Mouse (Mus musculus) liver, postnatal 0 days (tissue): ENCODE measurements around the gene Hist2h2be. TPM values are rescaled to one million over a fixed set of nuclear protein-coding genes. Genes with fewer than 3 reads are reported as not detected.
A peak's percentile ranks its signal among the peaks of the same experiment; 100 is the strongest.

Source experiments
- ATAC-seq: fragments of 200-750 bp; cut with Nextera tagmentation; 2 replicates; pipeline ENCODE4 v1.8.0; 2017; ENCODE audit warnings: mild to moderate bottlenecking, moderate library complexity
- DNase-seq: peaks from one replicate; pipeline ENCODE4 v3.0.0-alpha.2; 2016
- H3K27ac ChIP-seq: fragments of 300-500 bp; sonication (generic); 2 replicates; pipeline ENCODE4 v1.5.1; 2014; ENCODE audit warnings: antibody characterized with exemption, moderate library complexity, mild to moderate bottlenecking, low read depth
- H3K27me3 ChIP-seq: fragments of 300-500 bp; sonication (generic); 2 replicates; pipeline ENCODE4 v1.6.1; 2014; ENCODE audit warnings: low read length, control low read depth, mixed read lengths; ENCODE audit not compliant: insufficient read depth
- H3K36me3 ChIP-seq: fragments of 300-500 bp; sonication (generic); replicated peaks from 2 replicates; pipeline ENCODE4 v1.6.1; 2014; ENCODE audit warnings: mild to moderate bottlenecking, control low read depth, low read length, moderate library complexity, mixed read lengths; ENCODE audit not compliant: insufficient read depth
- H3K4me1 ChIP-seq: fragments of 300-500 bp; sonication (generic); 2 replicates; pipeline ENCODE4 v1.6.1; 2014; ENCODE audit warnings: antibody characterized with exemption, mild to moderate bottlenecking, control low read depth; ENCODE audit not compliant: insufficient read depth
- H3K4me2 ChIP-seq: fragments of 300-500 bp; sonication (generic); 2 replicates; pipeline ENCODE4 v1.6.1; 2014; ENCODE audit warnings: low read depth, mild to moderate bottlenecking, low read length, moderate library complexity, mixed read lengths
- H3K4me3 ChIP-seq: fragments of 300-500 bp; sonication (generic); 2 replicates; pipeline ENCODE4 v1.5.1; 2014; ENCODE audit warnings: low read depth, low read length
- H3K9ac ChIP-seq: fragments of 300-500 bp; sonication (generic); replicated peaks from 2 replicates; pipeline ENCODE4 v1.6.1; 2014; ENCODE audit warnings: mild to moderate bottlenecking, moderate library complexity
- H3K9me3 ChIP-seq: fragments of 300-500 bp; sonication (generic); 2 replicates; pipeline ENCODE4 v1.6.1; 2016; ENCODE audit warnings: mild to moderate bottlenecking, control low read depth, low read length, mixed read lengths
- CTCF ChIP-seq: sonication (generic); IDR thresholded peaks from 2 replicates; pipeline ENCODE4 v1.5.1; 2016; ENCODE audit warnings: antibody characterized with exemption, low read depth
- EP300 ChIP-seq: IDR thresholded peaks from 2 replicates; pipeline ENCODE4 v1.6.1; 2016; ENCODE audit warnings: antibody characterized with exemption, low read depth, mild to moderate bottlenecking
- WGBS: fragments of 180-500 bp; shearing (Covaris S2); extraction: QIAGEN DNeasy Blood & Tissue Kit; methylation state at CpG from one replicate; pipeline ENCODE4 v1.1.7; 2014; ENCODE audit not compliant: insufficient replicate concordance; 5-methylcytosine and 5-hydroxymethylcytosine counted together
- polyA plus RNA-seq: library from polyadenylated mRNA; unstranded; fragments of >200 nt; fragmentation: Nextera tagmentation; extraction: Ambion mirVana; gene quantifications from 2 replicates; pipeline ENCODE4 v1.2.1, GENCODE M21; 2015

Hist2h2be gene
- polyA plus RNA-seq, 1 experiment from 2014 or later = 4.9 TPM

DNA sequence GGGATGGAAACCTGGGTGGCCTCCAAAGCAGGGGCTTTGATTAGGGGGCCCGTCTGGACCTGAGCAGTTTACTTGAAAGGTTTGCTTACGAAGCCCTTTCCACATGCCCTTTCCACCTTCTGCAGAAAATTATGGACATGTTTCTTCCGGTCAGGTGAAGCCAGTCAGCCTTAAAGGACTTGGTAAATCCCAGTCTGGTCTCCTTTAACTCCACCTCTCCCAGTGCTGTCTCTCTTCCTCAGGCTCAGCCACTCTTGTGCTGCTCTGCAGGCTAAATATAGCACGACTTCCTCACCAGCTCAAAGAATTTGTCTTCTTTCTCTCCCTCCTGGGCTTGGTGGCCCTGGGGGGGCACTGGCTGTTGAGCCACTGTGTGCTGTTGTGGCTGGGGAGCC lies 38.5 kb upstream of the Hist2h2be start:
- no peak overlapping the region for H3K4me3 ChIP-seq
- peaks cover 13% of the 10 kb centered on the region for H3K36me3 ChIP-seq
- H3K27me3 ChIP-seq = no peaks in the 10 kb centered on the region
- H3K4me1 ChIP-seq = no peaks in the 10 kb centered on the region
- ATAC-seq (no peak), DNase-seq (no peak)
- TF ChIP-seq CTCF = no peak
- no peak for TF ChIP-seq EP300
- no peak overlapping the region for H3K9ac ChIP-seq
- no peak overlapping the region for H3K4me2 ChIP-seq
- H3K27ac ChIP-seq = no peak overlapping the region
- no peaks in the 10 kb centered on the region for H3K9me3 ChIP-seq
- 34% methylated on average over 4 of the region's 4 CpGs for WGBS

DNA sequence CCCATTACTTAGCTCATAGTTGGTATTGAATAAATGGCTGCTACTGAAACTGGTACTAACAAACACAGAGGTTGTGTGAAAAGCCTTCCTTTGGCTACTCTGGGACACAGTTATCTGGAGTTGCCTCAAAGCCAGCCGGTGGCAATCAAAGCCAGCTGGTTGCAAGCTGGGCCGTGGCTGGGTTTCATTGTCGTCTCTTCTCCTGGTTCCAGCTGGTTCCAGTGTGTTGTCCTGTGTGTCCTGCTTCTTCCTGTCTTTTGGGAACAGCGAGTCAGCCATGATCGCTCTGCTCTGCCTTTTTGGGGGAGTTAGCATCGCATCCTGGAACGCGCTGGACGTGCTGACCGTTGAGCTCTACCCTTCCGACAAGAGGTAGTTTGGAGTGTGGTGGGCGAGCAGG lies 27.9 kb upstream of the Hist2h2be start:
- Histone ChIP-seq H3K27me3 (no peaks in the 10 kb centered on the region), H3K4me1 (peaks cover 12% of the 10 kb centered on the region), H3K27ac (no peak overlapping the region), H3K9me3 (no peaks in the 10 kb centered on the region; the same call in 1 of the 2 replicates), H3K4me2 (no peak overlapping the region), H3K9ac (no peak overlapping the region), H3K4me3 (no peak overlapping the region), H3K36me3 (no peaks in the 10 kb centered on the region)
- 68% methylated on average over 12 of the region's 12 CpGs for WGBS
- ATAC-seq (no peak), DNase-seq (no peak)
- TF ChIP-seq EP300 = no peak
- no peak for TF ChIP-seq CTCF

DNA sequence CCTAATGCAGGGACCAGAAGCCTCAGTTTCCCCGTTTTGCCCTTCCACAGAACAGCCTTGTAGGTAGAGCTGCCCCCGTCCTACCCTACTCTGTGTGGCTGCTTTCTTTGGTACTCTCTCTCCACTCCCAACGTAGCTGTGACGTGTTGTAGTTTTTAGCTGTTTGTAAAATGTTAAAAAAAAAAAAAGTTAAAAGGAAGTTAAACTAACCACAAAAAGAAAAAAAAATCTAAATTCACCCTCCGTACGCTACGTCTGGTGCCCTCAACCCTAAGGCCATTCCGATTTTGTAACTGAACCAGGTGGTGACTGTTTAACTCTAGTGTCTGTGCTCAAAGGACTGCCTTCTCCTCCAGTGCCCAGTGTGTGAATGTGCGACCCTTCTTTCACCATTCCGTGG lies 26.0 kb upstream of the Hist2h2be start:
- Histone ChIP-seq H3K27me3 (no peaks in the 10 kb centered on the region), H3K9ac (no peak overlapping the region), H3K36me3 (no peaks in the 10 kb centered on the region), H3K9me3 (no peaks in the 10 kb centered on the region; the same call in 1 of the 2 replicates), H3K4me2 (no peak overlapping the region), H3K4me1 (peaks cover 15% of the 10 kb centered on the region), H3K27ac (no peak overlapping the region), H3K4me3 (no peak overlapping the region)
- TF ChIP-seq EP300 (no peak), CTCF (no peak)
- no peak for DNase-seq
- WGBS = 50% methylated on average over 10 of the region's 10 CpGs
- no peak for ATAC-seq

DNA sequence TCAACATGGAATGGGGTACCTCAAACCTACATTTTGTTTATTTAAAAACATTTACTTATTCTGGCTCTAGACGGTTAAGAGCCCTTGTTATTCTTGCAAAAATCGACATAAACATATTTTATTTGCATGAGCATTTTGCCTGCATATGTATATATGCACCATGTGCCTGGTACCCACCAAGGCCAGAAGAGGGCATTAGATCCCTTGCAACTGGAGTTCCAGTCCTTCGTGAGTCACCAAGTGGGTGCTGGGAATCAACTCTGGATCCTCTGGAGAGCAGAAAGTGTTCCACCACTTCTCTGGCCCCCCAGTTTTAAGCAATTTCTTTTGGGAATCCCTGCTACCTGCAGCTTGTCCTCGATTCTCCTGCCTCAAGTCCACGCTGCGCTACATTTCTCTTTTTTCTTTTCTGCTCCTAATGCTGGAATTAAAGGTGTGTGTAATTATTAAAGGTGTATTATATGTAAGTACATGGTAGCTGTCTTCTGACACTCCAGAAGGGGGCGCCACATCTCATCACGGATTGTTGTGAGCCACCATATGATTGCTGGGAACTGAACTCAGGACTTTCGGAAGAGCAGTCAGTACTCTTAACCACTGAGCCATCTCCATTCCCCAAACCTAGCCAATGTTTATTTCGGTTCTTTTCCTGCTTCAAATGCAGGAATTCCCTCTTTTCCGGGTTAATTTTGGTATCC lies 25.2 kb upstream of the Hist2h2be start:
- H3K27ac ChIP-seq = no peak overlapping the region
- no peak for ATAC-seq

DNA sequence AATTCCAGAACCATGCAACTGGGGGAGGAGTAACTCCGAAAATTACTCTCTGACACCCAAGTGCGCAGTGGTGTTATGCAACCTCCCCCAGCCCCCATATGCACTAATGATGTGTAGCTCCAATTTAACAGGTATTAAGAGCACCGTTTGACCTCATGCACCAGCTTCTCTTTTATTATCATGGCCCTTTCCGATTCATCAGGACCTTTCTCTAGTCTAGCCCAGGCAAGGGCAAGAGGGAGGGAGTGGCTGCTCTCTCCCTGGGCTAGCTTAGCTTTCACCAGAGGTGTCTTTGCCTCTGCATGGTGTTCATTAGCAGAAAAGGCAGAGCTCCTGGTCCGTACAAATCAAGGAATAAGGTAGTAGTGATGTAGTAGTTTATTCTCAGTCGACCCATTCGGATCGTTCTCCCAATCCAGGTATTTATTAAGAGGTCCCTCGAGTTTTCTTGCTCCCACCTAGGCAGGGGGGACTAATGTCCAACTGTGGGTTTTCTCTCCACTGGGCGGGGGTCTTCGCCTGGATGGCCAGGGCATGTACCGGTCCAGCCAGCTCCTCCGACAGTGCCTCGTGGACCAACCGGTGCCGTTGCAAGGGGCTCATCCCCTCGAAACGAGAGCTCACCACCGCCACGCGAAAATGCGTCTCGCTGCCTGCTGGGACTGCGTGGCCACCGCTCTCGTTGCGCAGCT lies 24.3 kb upstream of the Hist2h2be start:
- Histone ChIP-seq H3K4me2 (peak overlapping the region; percentile 85), H3K4me3 (peak overlapping the region; percentile 55), H3K9me3 (no peaks in the 10 kb centered on the region; the same call in 1 of the 2 replicates), H3K27ac (peak overlapping the region; percentile 88; the same call in 1 of the 2 replicates), H3K9ac (peak overlapping the region; percentile 61), H3K36me3 (no peaks in the 10 kb centered on the region), H3K4me1 (peaks cover 15% of the 10 kb centered on the region), H3K27me3 (no peaks in the 10 kb centered on the region)
- no peak for TF ChIP-seq CTCF
- TF ChIP-seq EP300 = no peak
- WGBS = 21% methylated on average over 27 of the region's 27 CpGs
- no peak for ATAC-seq
- DNase-seq = no peak

More for the DNA sequence above, 25.2 kb upstream of the Hist2h2be start:
- H3K4me3 ChIP-seq = no peak overlapping the region
- no peaks in the 10 kb centered on the region for H3K36me3 ChIP-seq
- H3K9me3 ChIP-seq = no peaks in the 10 kb centered on the region; the same call in 1 of the 2 replicates
- DNase-seq = no peak
- peak; percentile 34 for TF ChIP-seq CTCF
- no peak for TF ChIP-seq EP300
- no peaks in the 10 kb centered on the region for H3K27me3 ChIP-seq
- H3K4me2 ChIP-seq = no peak overlapping the region
- H3K4me1 ChIP-seq = peaks cover 15% of the 10 kb centered on the region
- no peak overlapping the region for H3K9ac ChIP-seq
- 85% methylated on average over 11 of the region's 11 CpGs for WGBS

DNA sequence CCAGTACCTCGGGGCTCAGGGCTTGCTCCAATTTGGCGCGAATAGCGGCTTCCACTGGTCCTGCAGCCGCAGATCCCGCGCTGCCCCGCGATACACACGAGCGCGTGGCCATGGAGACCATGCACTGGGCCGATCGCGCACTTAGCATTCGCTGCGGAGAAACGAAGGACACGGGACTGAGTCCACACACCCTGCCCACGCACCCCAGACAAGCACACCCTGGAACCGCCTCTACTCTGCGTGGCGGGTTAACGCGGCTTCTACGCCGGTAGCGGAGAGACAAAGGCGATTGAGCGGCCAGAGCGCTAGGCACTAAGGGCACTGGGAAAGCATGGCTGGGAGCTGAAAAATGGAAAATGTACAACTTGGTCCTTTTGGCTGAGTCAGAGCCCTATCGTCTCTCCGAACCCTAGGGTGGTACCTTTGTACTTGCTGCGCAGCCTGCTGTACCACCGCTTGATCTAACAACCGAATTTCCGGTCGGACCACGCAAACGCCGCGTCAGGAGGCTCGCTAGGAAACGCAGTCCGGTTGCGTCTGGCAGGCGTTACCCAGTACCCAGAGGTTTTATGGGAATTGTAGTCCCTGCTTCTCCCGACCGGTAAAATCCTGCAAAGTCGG lies 23.7 kb upstream of the Hist2h2be start:
- H3K36me3 ChIP-seq = no peaks in the 10 kb centered on the region
- DNase-seq = peak; percentile 87
- H3K27me3 ChIP-seq = no peaks in the 10 kb centered on the region
- peak overlapping the region; percentile 88 for H3K27ac ChIP-seq
- H3K9me3 ChIP-seq = no peaks in the 10 kb centered on the region; the same call in 1 of the 2 replicates
- H3K4me3 ChIP-seq = peak overlapping the region; percentile 55
- peak; percentile 89 for ATAC-seq
- peak overlapping the region; percentile 61 for H3K9ac ChIP-seq
- H3K4me2 ChIP-seq = peak overlapping the region; percentile 85
- peak; percentile 22; the same call in 1 of the 2 replicates for TF ChIP-seq CTCF
- peak; percentile 49; the same call in 1 of the 2 replicates for TF ChIP-seq EP300
- H3K4me1 ChIP-seq = peaks cover 15% of the 10 kb centered on the region
- under 1% methylated on average over 50 of the region's 50 CpGs for WGBS
